Mouse (Mus musculus) lung, postnatal 0 days (tissue): ENCODE results near the gene Arhgap5.

Experiments used
- CTCF ChIP-seq: IDR thresholded peaks from 2 replicates; pipeline ENCODE4 v1.5.1; 2016; ENCODE audit warnings: antibody characterized with exemption, mild to moderate bottlenecking
- EP300 ChIP-seq: IDR thresholded peaks from 2 replicates; pipeline ENCODE4 v1.6.1; 2016; ENCODE audit warnings: antibody characterized with exemption, mild to moderate bottlenecking, control low read depth

GRCm38 (mm10) chr12:52488266-52488975 lies 15.4 kb upstream of the Arhgap5 start:
- TF ChIP-seq CTCF = no peak
- no peak for TF ChIP-seq EP300
